Mouse (Mus musculus) liver, embryonic 14.5 days (tissue): ENCODE measurements around the gene Bclaf1. TPM values are rescaled to one million over a fixed set of nuclear protein-coding genes. Genes with fewer than 3 reads are reported as not detected.

Experiments
- ATAC-seq: fragments of 200-750 bp; cut with Nextera tagmentation; 2 replicates; pipeline ENCODE4 v1.8.0; 2017; ENCODE audit warnings: moderate number of reproducible peaks, mild to moderate bottlenecking, moderate library complexity; ENCODE audit not compliant: insufficient read depth
- DNase-seq, 3 experiments: peaks; one replicate each; pipeline ENCODE4 v3.0.0-alpha.2; 2012 to 2013; ENCODE audit warnings: low read depth in 3 of 3, low spot score in 3 of 3
- H3K27ac ChIP-seq: fragments of 300-500 bp; sonication (generic); 2 replicates; pipeline ENCODE4 v1.5.1; 2014; ENCODE audit warnings: moderate library complexity, mild to moderate bottlenecking, control low read depth, inconsistent platforms
- H3K27me3 ChIP-seq: fragments of 300-500 bp; sonication (generic); 2 replicates; pipeline ENCODE4 v1.6.1; 2014; ENCODE audit warnings: mild to moderate bottlenecking, low read length, moderate library complexity; ENCODE audit not compliant: control insufficient read depth, insufficient read depth
- H3K36me3 ChIP-seq: fragments of 300-500 bp; sonication (generic); replicated peaks from 2 replicates; pipeline ENCODE4 v1.6.1; 2014; ENCODE audit warnings: low read depth; ENCODE audit not compliant: control insufficient read depth, insufficient read depth
- H3K4me1 ChIP-seq, 2 experiments: fragments of 200-500 bp in 1 of 2; fragments of 300-500 bp in 1 of 2; sonication (generic) in 1 of 2; replicated peaks; 2 replicates each; pipeline ENCODE4 v1.6.1; 2012 to 2014; ENCODE audit warnings: antibody characterized with exemption in 1 of 2, inconsistent platforms in 1 of 2, low read length in 1 of 2; ENCODE audit not compliant: control insufficient read depth in 2 of 2, insufficient read depth in 2 of 2
- H3K4me2 ChIP-seq: fragments of 300-500 bp; sonication (generic); 2 replicates; pipeline ENCODE4 v1.6.1; 2014; ENCODE audit warnings: low read depth, mild to moderate bottlenecking, control low read depth, moderate library complexity
- H3K4me3 ChIP-seq, 2 experiments: fragments of 200-500 bp in 1 of 2; fragments of 300-500 bp in 1 of 2; sonication (generic) in 1 of 2; 2 replicates each; pipeline ENCODE4 v1.5.1; 2012 to 2014; ENCODE audit warnings: low read depth in 2 of 2, low read length in 2 of 2, mild to moderate bottlenecking in 2 of 2, control low read depth in 1 of 2, inconsistent platforms in 1 of 2, moderate library complexity in 1 of 2; ENCODE audit not compliant: insufficient read depth in 1 of 2
- H3K9ac ChIP-seq: fragments of 300-500 bp; sonication (generic); replicated peaks from 2 replicates; pipeline ENCODE4 v1.6.1; 2014; ENCODE audit warnings: mild to moderate bottlenecking, control low read depth, moderate library complexity
- H3K9me3 ChIP-seq: fragments of 300-500 bp; sonication (generic); 2 replicates; pipeline ENCODE4 v1.6.1; 2016; ENCODE audit warnings: low read length, mixed read lengths; ENCODE audit not compliant: control insufficient read depth
- CTCF ChIP-seq: IDR thresholded peaks from 2 replicates; pipeline ENCODE4 v1.5.1; 2016; ENCODE audit warnings: antibody characterized with exemption, low read depth, control low read depth
- EP300 ChIP-seq: IDR thresholded peaks from 2 replicates; pipeline ENCODE4 v1.6.1; 2016; ENCODE audit warnings: antibody characterized with exemption, low read depth
- WGBS: fragments of 180-500 bp; shearing (Covaris S2); extraction: QIAGEN DNeasy Blood & Tissue Kit; methylation state at CpG from one replicate; pipeline ENCODE4 v1.1.7; 2014; ENCODE audit not compliant: insufficient replicate concordance; 5-methylcytosine and 5-hydroxymethylcytosine counted together
- polyA plus RNA-seq, 2 experiments: library from polyadenylated mRNA; depleted of rRNA in 1 of 2; stranded (reverse) in 1 of 2; unstranded in 1 of 2; fragments of >200 nt; fragmentation: Nextera tagmentation in 1 of 2; extraction: Ambion mirVana in 1 of 2; gene quantifications; 2 replicates each; pipeline versions ENCODE4 v1.2.1 to v1.2.3; 2012 to 2014

Gene Bclaf1
- polyA plus RNA-seq, 2 experiments = 35.3 to 46.1 TPM

DNA sequence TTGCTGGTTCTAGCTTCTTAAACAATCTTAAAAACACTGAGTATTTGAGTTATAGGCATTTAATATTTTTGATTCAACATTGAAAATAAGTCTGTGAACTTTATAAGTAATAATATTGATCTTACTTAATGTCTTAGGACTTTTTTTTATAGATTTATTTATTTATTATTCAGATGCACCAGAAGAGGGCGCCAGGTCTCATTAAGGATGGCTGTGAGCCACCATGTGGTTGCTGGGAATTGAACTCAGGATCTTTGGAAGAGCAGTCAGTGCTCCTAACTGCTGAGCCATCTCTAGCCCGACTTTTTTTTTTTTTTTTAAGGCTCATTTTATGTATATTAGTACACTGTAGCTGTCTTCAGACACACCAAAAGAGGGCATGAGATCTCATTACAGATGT is 2.5 kb downstream of the Bclaf1 start:
- TF ChIP-seq EP300 (no peak), CTCF (peak; percentile 45)
- Histone ChIP-seq H3K4me2 (peak overlapping the region; percentile 83; the same call in 1 of the 2 replicates), H3K9ac (no peak overlapping the region), H3K9me3 (no peaks in the 10 kb centered on the region), H3K36me3 (peaks cover 23% of the 10 kb centered on the region), H3K27me3 (no peaks in the 10 kb centered on the region), H3K4me3 (no peak overlapping the region), H3K27ac (no peak overlapping the region), H3K4me1 (peaks cover 3 to 12% of the 10 kb centered on the region in 2 experiments; a peak in 3 of 4 replicates)
- DNase-seq (peak in 2 of 3 experiments; percentile 9 to 26), ATAC-seq (no peak)
- 18% methylated on average over 2 of the region's 2 CpGs for WGBS

GRCm38 (mm10) chr10:20317466-20317865 is 5.2 kb downstream of the Bclaf1 start:
- DNase-seq = no peak
- no peak overlapping the region for H3K27ac ChIP-seq
- no peak overlapping the region for H3K4me3 ChIP-seq
- no peak overlapping the region for H3K9ac ChIP-seq
- peaks cover 3 to 9% of the 10 kb centered on the region in 2 experiments; a peak in 3 of 4 replicates for H3K4me1 ChIP-seq
- 39% methylated on average over 5 of the region's 5 CpGs for WGBS
- no peak for ATAC-seq
- H3K27me3 ChIP-seq = no peaks in the 10 kb centered on the region
- no peaks in the 10 kb centered on the region for H3K9me3 ChIP-seq
- H3K4me2 ChIP-seq = no peak overlapping the region; the same call in 1 of the 2 replicates
- TF ChIP-seq EP300 = no peak
- no peak for TF ChIP-seq CTCF
- peaks cover 35% of the 10 kb centered on the region for H3K36me3 ChIP-seq

- Histone ChIP-seq H3K4me1 (no peaks in the 10 kb centered on the region), H3K4me2 (no peak overlapping the region), H3K36me3 (peaks cover 74% of the 10 kb centered on the region), H3K4me3 (no peak overlapping the region), H3K9me3 (no peaks in the 10 kb centered on the region), H3K27ac (no peak overlapping the region), H3K27me3 (no peaks in the 10 kb centered on the region), H3K9ac (no peak overlapping the region)
- DNase-seq (no peak), ATAC-seq (no peak)
- TF ChIP-seq CTCF (no peak), EP300 (no peak)
These were observed 14.0 kb downstream of the Bclaf1 start for GRCm38 (mm10) chr10:20326226-20326625.

DNA sequence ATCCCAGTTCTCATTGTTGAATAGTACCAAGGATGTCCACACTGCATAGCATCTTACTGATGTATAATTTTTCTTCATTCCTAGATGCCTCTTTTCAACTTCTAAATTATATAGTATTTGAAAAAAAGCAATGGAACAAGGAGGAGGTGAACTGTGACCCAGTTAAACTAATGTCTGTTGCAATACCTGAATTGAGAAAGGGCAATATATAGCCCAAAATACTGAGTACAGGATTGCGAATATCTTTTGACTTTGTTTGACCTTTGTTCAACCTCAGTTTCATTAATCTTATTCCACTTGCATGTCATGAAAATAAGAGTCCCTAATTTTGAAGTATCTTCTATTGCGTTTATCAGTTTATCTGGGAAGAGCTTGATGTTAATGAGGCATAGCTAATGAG is 19.0 kb downstream of the Bclaf1 start:
- 80% methylated on average over 2 of the region's 2 CpGs for WGBS
- TF ChIP-seq EP300 = no peak
- TF ChIP-seq CTCF = no peak
- DNase-seq (no peak), ATAC-seq (no peak)
- Histone ChIP-seq H3K4me2 (no peak overlapping the region), H3K4me1 (no peaks in the 10 kb centered on the region), H3K27ac (no peak overlapping the region), H3K9ac (no peak overlapping the region), H3K9me3 (no peaks in the 10 kb centered on the region), H3K4me3 (no peak overlapping the region), H3K27me3 (no peaks in the 10 kb centered on the region), H3K36me3 (peaks cover 71% of the 10 kb centered on the region)

DNA sequence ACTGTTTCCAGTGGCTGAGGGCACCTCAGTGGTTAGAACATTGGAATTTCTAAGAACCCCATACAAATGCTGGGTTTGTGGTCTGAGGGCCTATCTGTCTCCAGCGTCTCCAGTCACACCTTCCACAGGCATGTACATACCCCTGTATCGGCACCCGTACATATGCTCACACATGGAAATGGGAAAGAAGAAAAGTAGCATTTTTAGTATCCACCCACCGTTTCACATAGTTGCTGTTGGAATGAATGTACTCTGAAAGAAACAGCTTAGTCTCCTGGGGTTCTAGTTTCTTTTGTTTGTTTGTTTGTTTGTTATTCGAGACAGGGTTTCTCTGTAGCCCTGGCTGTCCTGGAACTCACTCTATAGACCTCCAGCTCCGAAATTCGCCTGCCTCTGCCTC is 25.6 kb downstream of the Bclaf1 start:
- Histone ChIP-seq H3K4me2 (no peak overlapping the region), H3K4me3 (no peak overlapping the region), H3K27me3 (no peaks in the 10 kb centered on the region), H3K9ac (no peak overlapping the region), H3K27ac (no peak overlapping the region), H3K36me3 (peaks cover 66% of the 10 kb centered on the region), H3K4me1 (no peaks in the 10 kb centered on the region), H3K9me3 (no peaks in the 10 kb centered on the region)
- DNase-seq (no peak), ATAC-seq (no peak)
- TF ChIP-seq EP300 (no peak), CTCF (no peak)
- 81% methylated on average over 7 of the region's 7 CpGs for WGBS
